Mouse (Mus musculus) erythroblast, embryonic 14.5 days (primary cell): ENCODE results near the gene Nav2. TPM values are rescaled to one million over a fixed set of nuclear protein-coding genes. Genes with fewer than 3 reads are reported as not detected.

Experiments used
- H3K27me3 ChIP-seq: 2 replicates; pipeline ENCODE4 v1.6.1; 2012; ENCODE audit warnings: inconsistent platforms; ENCODE audit not compliant: control insufficient read depth
- H3K36me3 ChIP-seq: 2 replicates; pipeline ENCODE4 v1.6.1; 2012; ENCODE audit warnings: mild to moderate bottlenecking, inconsistent platforms; ENCODE audit not compliant: control insufficient read depth
- H3K4me1 ChIP-seq: 2 replicates; pipeline ENCODE4 v1.6.1; 2012; ENCODE audit warnings: inconsistent platforms; ENCODE audit not compliant: control insufficient read depth
- H3K4me3 ChIP-seq: replicated peaks from 2 replicates; pipeline ENCODE3; 2012; ENCODE audit warnings: moderate library complexity, mild to moderate bottlenecking, inconsistent platforms
- H3K9me3 ChIP-seq: 2 replicates; pipeline ENCODE4 v1.6.1; 2012; ENCODE audit warnings: low read length, inconsistent platforms, mixed read lengths; ENCODE audit not compliant: control insufficient read depth
- GATA1 ChIP-seq: IDR thresholded peaks from 2 replicates; pipeline ENCODE4 v1.6.1; 2012; ENCODE audit warnings: low read length, inconsistent platforms, mixed read lengths
- TAL1 ChIP-seq: IDR thresholded peaks from 3 replicates; pipeline ENCODE4 v1.6.1; 2012; ENCODE audit warnings: low read length, inconsistent platforms, mixed read lengths
- polyA plus RNA-seq: library from polyadenylated mRNA; stranded (reverse); fragments of >175 nt; gene quantifications from 2 replicates; pipeline ENCODE4 v1.2.3, GENCODE M21; 2012

Nav2 gene
- polyA plus RNA-seq, 1 experiment: 0.11 TPM

- Histone ChIP-seq H3K9me3 (peaks cover 2% of the 10 kb centered on the region; the same call in 1 of the 2 replicates), H3K36me3 (peaks cover 5% of the 10 kb centered on the region; the same call in 1 of the 2 replicates), H3K27me3 (no peaks in the 10 kb centered on the region), H3K4me3 (no peak overlapping the region), H3K4me1 (no peaks in the 10 kb centered on the region)
- no peak for TF ChIP-seq TAL1
- no peak for TF ChIP-seq GATA1
These were observed 666.7 kb downstream of the Nav2 start for GRCm38 (mm10) chr7:49575226-49575625.

GRCm38 (mm10) chr7:49577096-49577495, 668.6 kb downstream of the Nav2 start:
- Histone ChIP-seq H3K4me3 (no peak overlapping the region), H3K9me3 (peaks cover 2% of the 10 kb centered on the region; the same call in 1 of the 2 replicates)
- no peak for TF ChIP-seq TAL1
- TF ChIP-seq GATA1: no peak

GRCm38 (mm10) chr7:49581951-49582350, 673.4 kb downstream of the Nav2 start:
- H3K4me3 ChIP-seq: no peak overlapping the region
- H3K27me3 ChIP-seq: no peaks in the 10 kb centered on the region
- peaks cover 11% of the 10 kb centered on the region; the same call in 1 of the 2 replicates for H3K36me3 ChIP-seq
- TF ChIP-seq TAL1 (no peak), GATA1 (no peak)
- no peaks in the 10 kb centered on the region for H3K4me1 ChIP-seq
- no peaks in the 10 kb centered on the region for H3K9me3 ChIP-seq

More at GRCm38 (mm10) chr7:49577096-49577495, 668.6 kb downstream of the Nav2 start:
- H3K36me3 ChIP-seq: peaks cover 5% of the 10 kb centered on the region; the same call in 1 of the 2 replicates
- H3K4me1 ChIP-seq: no peaks in the 10 kb centered on the region
- H3K27me3 ChIP-seq: no peaks in the 10 kb centered on the region

GRCm38 (mm10) chr7:49582551-49582950, 674.0 kb downstream of the Nav2 start:
- Histone ChIP-seq H3K27me3 (no peaks in the 10 kb centered on the region), H3K4me3 (no peak overlapping the region), H3K4me1 (no peaks in the 10 kb centered on the region), H3K9me3 (no peaks in the 10 kb centered on the region), H3K36me3 (peaks cover 14% of the 10 kb centered on the region; the same call in 1 of the 2 replicates)
- TF ChIP-seq TAL1 (no peak), GATA1 (no peak)

GRCm38 (mm10) chr7:49583176-49583575, 674.7 kb downstream of the Nav2 start:
- Histone ChIP-seq H3K4me1 (no peaks in the 10 kb centered on the region), H3K36me3 (peaks cover 17% of the 10 kb centered on the region; the same call in 1 of the 2 replicates), H3K27me3 (no peaks in the 10 kb centered on the region), H3K9me3 (no peaks in the 10 kb centered on the region), H3K4me3 (no peak overlapping the region)
- TF ChIP-seq TAL1 (no peak), GATA1 (no peak)

GRCm38 (mm10) chr7:49586530-49587120, 678.1 kb downstream of the Nav2 start:
- TF ChIP-seq GATA1 (no peak), TAL1 (no peak)
- Histone ChIP-seq H3K4me1 (no peaks in the 10 kb centered on the region), H3K36me3 (peaks cover 17% of the 10 kb centered on the region; the same call in 1 of the 2 replicates), H3K27me3 (no peaks in the 10 kb centered on the region), H3K4me3 (no peak overlapping the region), H3K9me3 (no peaks in the 10 kb centered on the region)

- Histone ChIP-seq H3K27me3 (no peaks in the 10 kb centered on the region), H3K36me3 (peaks cover 10% of the 10 kb centered on the region; the same call in 1 of the 2 replicates), H3K9me3 (no peaks in the 10 kb centered on the region), H3K4me1 (no peaks in the 10 kb centered on the region), H3K4me3 (no peak overlapping the region)
- TF ChIP-seq GATA1 (no peak), TAL1 (no peak)
These were observed 681.1 kb downstream of the Nav2 start for GRCm38 (mm10) chr7:49589635-49590034.

GRCm38 (mm10) chr7:49597776-49598175, 689.3 kb downstream of the Nav2 start:
- H3K9me3 ChIP-seq: no peaks in the 10 kb centered on the region
- TF ChIP-seq TAL1: no peak
- no peak for TF ChIP-seq GATA1
- no peaks in the 10 kb centered on the region for H3K27me3 ChIP-seq
- H3K4me1 ChIP-seq: no peaks in the 10 kb centered on the region
- H3K4me3 ChIP-seq: no peak overlapping the region
- peaks cover 8% of the 10 kb centered on the region; the same call in 1 of the 2 replicates for H3K36me3 ChIP-seq

GRCm38 (mm10) chr7:49598225-49598624, 689.7 kb downstream of the Nav2 start:
- TF ChIP-seq TAL1: no peak
- TF ChIP-seq GATA1: no peak
- no peak overlapping the region for H3K4me3 ChIP-seq

More at GRCm38 (mm10) chr7:49598225-49598624, 689.7 kb downstream of the Nav2 start:
- no peaks in the 10 kb centered on the region for H3K9me3 ChIP-seq
- H3K27me3 ChIP-seq: no peaks in the 10 kb centered on the region
- peaks cover 8% of the 10 kb centered on the region; the same call in 1 of the 2 replicates for H3K36me3 ChIP-seq
- H3K4me1 ChIP-seq: no peaks in the 10 kb centered on the region
